Comparison of ENCODE assay signal across 11 mouse cellular contexts in genomic region chr11:121519131-121519530, GRCm38 (mm10). TPM values are rescaled to one million over a fixed set of nuclear protein-coding genes. Genes with fewer than 3 reads are reported as not detected.
A peak's percentile ranks its signal among the peaks of the same experiment; 100 is the strongest.
DNase-seq lines count a peak whose midpoint lies in the region; ATAC-seq and TF ChIP-seq lines count a peak whose summit lies in the region.
"Had no signal": no experiment of that assay in that cellular context is flagged by ENCODE, and none has a peak within 500 bp of the region (broad histone marks: within the 10 kb centered on the region; RNA-seq: fewer than 3 reads in every experiment).

Gene Zfp750 (minus strand): TSS chr11:121519333.

- peaks cover 10% of the 10 kb centered on the region; the same call in 1 of the 2 replicates for H3K79me2 ChIP-seq in liver, adult 2 months (ENCODE audit: control insufficient read depth, insufficient read depth, low read length)
- peaks cover 12% of the 10 kb centered on the region for H3K79me2 ChIP-seq in myocyte (ENCODE audit: control insufficient read depth, insufficient read depth)

- no peaks in the 10 kb centered on the region for H3K36me3 ChIP-seq in liver, adult 2 months (ENCODE audit: control insufficient read depth, insufficient read depth, low read length)
- H3K36me3 ChIP-seq in liver, embryonic 11.5 days (ENCODE audit: control insufficient read depth, insufficient read depth, low read length), result no peaks in the 10 kb centered on the region
- H3K36me3 ChIP-seq in kidney, embryonic 14.5 days (ENCODE audit: control insufficient read depth, insufficient read depth, low read length), result no peaks in the 10 kb centered on the region
- H3K36me3 ChIP-seq in myocyte (ENCODE audit: control insufficient read depth, insufficient read depth), result peaks cover 14% of the 10 kb centered on the region
- H3K36me3 ChIP-seq: neural tube, embryonic 13.5 days had no signal

- no peak for ATAC-seq in liver, embryonic 11.5 days (replicated peaks; ENCODE audit: low FRiP score)
- ATAC-seq in kidney, embryonic 14.5 days (ENCODE audit: low FRiP score, low TSS enrichment), result peak; percentile 82

- H3K27ac ChIP-seq in liver, adult 2 months (replicated peaks; ENCODE audit: insufficient read depth, low read depth, low read length), result peak within 1 kb of the TSS; percentile 100
- H3K27ac ChIP-seq in liver, embryonic 11.5 days (ENCODE audit: low read depth, low read length), result no peak within 1 kb of the TSS
- H3K27ac ChIP-seq in kidney, embryonic 14.5 days (ENCODE audit: low read depth, low read length), result no peak within 1 kb of the TSS
- H3K27ac ChIP-seq: neural tube, embryonic 13.5 days had no signal

- no peaks in the 10 kb centered on the region for H3K9me3 ChIP-seq in liver, embryonic 11.5 days (ENCODE audit: control insufficient read depth, low read length)
- H3K9me3 ChIP-seq in kidney, embryonic 14.5 days (ENCODE audit: control insufficient read depth, low read length), result no peaks in the 10 kb centered on the region
- H3K9me3 ChIP-seq: neural tube, embryonic 13.5 days had no signal

- H3ac ChIP-seq in myocyte (ENCODE audit: control insufficient read depth, insufficient read length), result no peak within 1 kb of the TSS

- peak within 1 kb of the TSS; percentile 64 for H3K9ac ChIP-seq in liver, adult 2 months (ENCODE audit: low read depth, low read length)
- no peak within 1 kb of the TSS for H3K9ac ChIP-seq in liver, embryonic 11.5 days (ENCODE audit: low read depth, low read length)
- H3K9ac ChIP-seq in kidney, embryonic 14.5 days (ENCODE audit: low read depth, low read length), result no peak within 1 kb of the TSS
- H3K9ac ChIP-seq: neural tube, embryonic 13.5 days had no signal

- no peak within 1 kb of the TSS for H3K4me2 ChIP-seq in liver, embryonic 11.5 days
- no peak within 1 kb of the TSS for H3K4me2 ChIP-seq in kidney, embryonic 14.5 days (replicated peaks; ENCODE audit: low read depth, low read length)
- H3K4me2 ChIP-seq in myocyte (ENCODE audit: low read depth), result peak within 1 kb of the TSS; percentile 33
- H3K4me2 ChIP-seq: neural tube, embryonic 13.5 days had no signal

- H3K4me3 ChIP-seq in liver, adult 2 months (ENCODE audit: insufficient read depth, low read depth, low read length), result peak within 1 kb of the TSS; percentile 38
- no peak within 1 kb of the TSS for H3K4me3 ChIP-seq in liver, embryonic 11.5 days (ENCODE audit: low read depth, low read length)
- no peak within 1 kb of the TSS for H3K4me3 ChIP-seq in kidney, embryonic 14.5 days (ENCODE audit: low read length)
- H3K4me3 ChIP-seq in myocyte, result no peak within 1 kb of the TSS
- H3K4me3 ChIP-seq: neural tube, embryonic 13.5 days had no signal

- TF ChIP-seq POLR2A in liver, adult 2 months (IDR thresholded peaks at IDR 0.05; ENCODE audit: extremely low read depth, insufficient read depth, low read length), result peak; percentile 68
- no peak for TF ChIP-seq POLR2A in brain, embryonic 14.5 days (IDR thresholded peaks at IDR 0.05; ENCODE audit: borderline replicate concordance, extremely low read depth, insufficient read depth, insufficient read length, poor library complexity, severe bottlenecking)
- no peak for TF ChIP-seq POLR2A in myocyte (IDR thresholded peaks at IDR 0.05; ENCODE audit: insufficient read length, low read depth)

- TF ChIP-seq CTCF in liver, adult 2 months (IDR thresholded peaks at IDR 0.05; ENCODE audit: low read depth, low read length), result no peak
- no peak for TF ChIP-seq CTCF in brain, embryonic 14.5 days (IDR thresholded peaks at IDR 0.05; ENCODE audit: borderline replicate concordance, extremely low read depth, insufficient read depth, insufficient read length)

- H3K4me1 ChIP-seq in liver, adult 2 months (ENCODE audit: control insufficient read depth, insufficient read depth, low read length), result peaks cover 19% of the 10 kb centered on the region
- H3K4me1 ChIP-seq in liver, embryonic 11.5 days (replicated peaks; ENCODE audit: control insufficient read depth, insufficient read depth, low read length), result no peaks in the 10 kb centered on the region
- peaks cover 7% of the 10 kb centered on the region; the same call in 1 of the 2 replicates for H3K4me1 ChIP-seq in kidney, embryonic 14.5 days (ENCODE audit: control insufficient read depth, insufficient read depth, low read length)

- 26% methylated on average over 10 of the region's 10 CpGs for WGBS in liver, adult 2 months
- WGBS in liver, embryonic 11.5 days, result 57% methylated on average over 10 of the region's 10 CpGs
- 19% methylated on average over 10 of the region's 10 CpGs for WGBS in kidney, embryonic 14.5 days

- no peaks in the 10 kb centered on the region for H3K27me3 ChIP-seq in liver, adult 2 months (ENCODE audit: control insufficient read depth, insufficient read depth, low read length)
- H3K27me3 ChIP-seq in liver, embryonic 11.5 days (replicated peaks; ENCODE audit: control insufficient read depth, insufficient read depth, low read length), result no peaks in the 10 kb centered on the region
- H3K27me3 ChIP-seq in kidney, embryonic 14.5 days (ENCODE audit: control insufficient read depth, insufficient read depth, low read length), result no peaks in the 10 kb centered on the region
- no peaks in the 10 kb centered on the region for H3K27me3 ChIP-seq in myocyte (ENCODE audit: control insufficient read depth, insufficient read depth, insufficient read length)
- H3K27me3 ChIP-seq: neural tube, embryonic 13.5 days had no signal

- peak; percentile 69 for DNase-seq in liver, adult 2 months (ENCODE audit: extremely low read depth, low read depth, low spot score)
- no peak for DNase-seq in liver, embryonic 11.5 days (ENCODE audit: low spot score)
- DNase-seq in brain, embryonic 14.5 days (ENCODE audit: low read depth), result peak; percentile 14
- no peak for DNase-seq in natural killer cell, adult 2 months (ENCODE audit: low spot score in 2 of 2)
- no peak for DNase-seq in spleen, postnatal 4 days (ENCODE audit: low spot score in 2 of 2)
- DNase-seq in adrenal gland, postnatal 10 days, result no peak
- DNase-seq: cerebellum, adult 18-20 months; thymus, postnatal 14 days had no signal

TF ChIP-seq in myocyte, 11 proteins besides CTCF, POLR2A, EP300 and RAD21:
- TF ChIP-seq POLR2AphosphoS2 (IDR thresholded peaks at IDR 0.05; ENCODE audit: insufficient read length, low read depth) (no peak), REST (IDR thresholded peaks at IDR 0.05; ENCODE audit: insufficient read depth, insufficient read length) (no peak), MYOD1 (IDR thresholded peaks at IDR 0.05; ENCODE audit: control insufficient read depth in 1 of 3, insufficient read length in 2 of 3, low read depth in 2 of 3) (no peak), MYOG (IDR thresholded peaks at IDR 0.05; ENCODE audit: control insufficient read depth in 1 of 3, insufficient read depth in 1 of 3, insufficient read length in 2 of 3, low read depth in 2 of 3) (no peak), TCF3 (IDR thresholded peaks at IDR 0.05; ENCODE audit: insufficient read length, low read depth) (no peak)

RNA-seq across cellular contexts. Expression of gene Zfp750, which starts in this region (rescaled TPM):
- 1.0 and 2.8 TPM in 2 replicates for total RNA-seq in liver, adult 2 months (2014; rRNA removed)
- 2.7 and 3.5 TPM in 2 replicates for polyA plus RNA-seq in liver, adult 2 months (2012; rRNA removed)
- polyA plus RNA-seq in liver, embryonic 11.5 days (2014; fragmentation: Nextera tagmentation; extraction: Ambion mirVana), result 0.16 and 0.26 TPM in 2 replicates
- 0.45 and 0.62 TPM in 2 replicates for polyA plus RNA-seq in brain, embryonic 14.5 days (2012; rRNA removed)
- polyA plus RNA-seq in kidney, embryonic 14.5 days (2014; fragmentation: Nextera tagmentation; extraction: Ambion mirVana), result 0.40 and 0.47 TPM in 2 replicates
- 0.66 TPM for polyA plus RNA-seq in myocyte (2012; fragmentation: generic; extraction: Trizol)
- 1 to 10 TPM in 1 of 2 experiments, under 1 TPM in 1; 0.91 to 2.7 TPM for total RNA-seq in adrenal gland, postnatal 10 days (2021)

Comparison
In these comparisons a context has a peak if more than half of its experiments do, and no peak if none do; other contexts are left out.
1. Peak in DNase-seq in brain, embryonic 14.5 days; RNA of the gene not detected or under 1 TPM.
2. Peak in ATAC-seq in kidney, embryonic 14.5 days; RNA of the gene not detected or under 1 TPM.